Mouse (Mus musculus): Measurements from ENCODE around the gene Baiap2.

The Baiap2 gene

DNA sequence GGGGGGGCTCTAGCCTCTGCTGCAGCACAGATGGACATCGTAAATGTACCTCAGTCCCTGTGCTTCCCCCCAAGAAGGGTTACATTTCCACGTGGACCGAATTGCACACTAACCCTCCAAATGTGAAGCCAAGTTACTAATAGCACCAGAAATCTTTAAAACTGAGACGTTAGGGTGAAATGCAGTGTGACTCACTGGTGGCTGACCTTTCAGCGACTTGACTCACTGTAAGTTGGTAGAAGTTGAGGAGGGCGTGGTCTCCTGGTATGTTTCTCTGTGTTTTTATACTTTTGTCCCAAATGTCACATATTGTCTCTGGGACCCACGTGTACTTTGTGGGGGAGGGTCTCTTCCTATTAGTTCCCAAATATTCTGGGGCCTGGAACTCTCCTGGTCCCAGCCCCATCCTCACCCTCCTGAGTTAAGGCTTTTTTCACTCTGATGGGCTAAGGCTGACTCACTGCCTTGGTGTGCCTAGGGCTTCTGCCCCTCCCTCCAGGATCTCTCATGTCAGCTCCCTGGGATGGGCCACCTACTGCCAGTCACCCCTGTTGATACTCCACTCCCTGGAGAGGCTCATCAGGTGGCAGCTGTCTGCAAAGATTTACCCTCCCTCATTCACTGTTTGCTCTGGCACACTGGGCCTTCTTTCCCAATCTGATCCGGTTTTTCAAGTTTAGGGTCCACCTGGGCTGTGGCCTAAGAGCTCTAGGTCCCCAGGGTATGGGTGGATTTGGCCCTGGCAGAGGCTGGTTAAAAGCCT, 33.4 kb downstream of the Baiap2 start:
- peak; percentile 58 for DNase-seq (ENCODE audit: low read depth, low spot score)

DNA sequence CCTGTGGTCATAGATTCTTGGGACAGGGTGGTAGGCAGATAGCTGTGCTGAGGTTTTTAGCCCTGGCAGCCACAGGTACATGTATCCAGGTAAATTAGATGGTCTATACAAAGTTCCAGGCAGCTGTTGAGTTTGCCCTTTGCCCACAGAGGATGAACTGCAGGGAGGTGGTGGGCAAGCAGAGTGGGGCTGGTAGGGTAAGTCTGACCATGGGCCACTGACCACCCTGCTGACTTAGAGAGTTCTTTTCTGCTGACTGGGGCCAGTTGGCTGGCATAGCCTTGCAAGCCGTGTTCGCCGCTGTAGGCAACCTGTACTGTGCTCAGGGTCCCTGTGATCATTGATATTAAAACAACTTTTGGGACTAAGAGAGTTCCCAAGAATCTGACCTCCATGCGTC, 36.1 kb downstream of the Baiap2 start:
- no peak for DNase-seq (ENCODE audit: low read depth, low spot score)

DNA sequence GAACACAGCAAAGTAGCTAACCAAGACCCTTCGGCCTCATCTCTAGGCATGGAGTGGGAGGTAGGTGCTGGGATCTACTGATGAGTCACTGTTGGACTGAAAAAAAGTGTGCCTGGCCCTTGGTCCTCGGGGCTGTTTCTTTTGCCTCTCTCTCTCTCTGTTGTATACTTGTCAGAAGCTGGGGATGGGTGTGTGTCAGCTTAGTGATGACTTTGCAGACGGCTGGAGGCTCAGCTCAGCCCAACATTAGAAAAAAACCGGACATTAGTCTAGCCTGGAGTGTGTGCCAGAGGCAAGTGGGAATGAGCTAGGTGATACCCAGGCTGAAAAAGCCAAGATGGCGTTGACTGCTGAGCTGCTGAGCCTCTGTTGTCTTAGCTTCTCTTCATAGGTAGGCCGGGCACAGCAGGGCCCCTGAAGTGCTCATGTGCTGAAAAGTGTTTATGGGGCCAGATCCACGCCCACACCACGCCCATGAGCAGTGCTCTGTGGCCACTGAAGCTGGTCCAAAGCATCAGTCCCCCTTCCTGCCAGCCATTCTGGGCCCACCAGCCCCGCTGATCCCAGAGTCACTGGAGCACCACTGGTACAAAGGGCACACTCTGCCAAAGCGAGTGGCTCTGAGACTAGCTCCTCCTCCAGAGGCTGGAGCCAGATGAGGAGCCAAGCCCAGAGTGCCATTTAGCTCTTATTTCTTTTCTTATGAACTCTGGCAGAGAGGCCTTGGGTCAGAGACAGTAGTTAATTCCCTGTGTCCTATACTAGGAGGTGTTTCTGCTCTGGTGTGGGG, 37.2 kb downstream of the Baiap2 start:
- DNase-seq (ENCODE audit: low read depth, low spot score) = no peak

GRCm38 (mm10) chr11:119981769-119982168, 39.2 kb downstream of the Baiap2 start:
- no peak for DNase-seq (ENCODE audit: low read depth, low spot score)

DNA sequence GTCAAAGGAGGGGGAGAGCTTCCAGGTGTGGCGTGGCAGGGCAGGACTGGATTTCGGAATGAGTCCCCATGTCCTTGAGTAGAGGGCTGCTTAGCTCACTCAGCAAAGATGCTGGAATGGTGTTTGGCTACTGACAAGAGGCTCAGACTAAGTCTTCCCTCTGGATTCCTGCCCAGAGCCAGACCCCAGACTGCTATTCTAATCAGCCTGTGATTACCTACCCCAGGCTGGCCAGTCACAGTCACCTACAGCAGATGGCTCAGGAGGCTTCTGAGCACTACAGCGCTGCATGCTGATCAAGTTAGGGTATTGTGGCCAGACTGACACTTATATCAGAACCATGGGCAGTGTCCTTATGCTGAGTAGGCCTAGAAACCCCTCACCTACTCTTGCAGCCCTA, 39.7 kb downstream of the Baiap2 start:
- DNase-seq (ENCODE audit: low read depth, low spot score) = no peak

- no peak for DNase-seq (ENCODE audit: low read depth, low spot score)
Measured at GRCm38 (mm10) chr11:119983151-119983550, 40.6 kb downstream of the Baiap2 start.

DNA sequence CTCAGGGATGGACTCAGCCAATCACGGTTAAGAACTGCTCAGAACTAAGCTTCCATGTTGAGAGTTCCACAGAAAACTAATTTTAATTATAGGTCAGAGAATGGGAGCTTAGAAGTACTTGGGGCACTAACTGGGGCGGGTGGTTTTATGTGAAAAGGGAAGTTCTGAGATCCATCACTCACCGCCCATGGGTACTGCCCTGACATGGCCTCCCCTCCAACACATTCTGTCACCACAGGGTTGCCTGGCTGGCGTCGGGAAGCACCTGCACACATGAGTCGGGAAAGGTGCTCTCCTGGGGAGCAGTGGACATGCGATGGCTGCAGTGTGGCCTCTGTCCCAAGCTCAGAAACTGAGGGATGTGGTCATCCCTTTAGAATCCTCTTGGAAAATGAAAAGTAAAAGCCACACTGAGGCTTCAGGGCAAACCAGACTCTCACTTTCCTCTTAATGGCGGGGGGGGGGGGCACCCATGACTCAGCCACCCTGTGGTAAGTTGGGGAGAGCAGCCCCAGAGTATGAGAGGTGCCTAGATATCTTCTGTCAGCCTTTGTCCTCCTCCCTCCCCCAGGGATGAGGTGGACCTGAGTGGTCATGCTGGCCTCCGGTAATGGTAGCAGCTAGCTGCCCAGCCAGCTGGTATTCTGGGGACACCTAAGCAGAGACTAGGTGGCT, 44.3 kb downstream of the Baiap2 start:
- DNase-seq (ENCODE audit: low read depth, low spot score) = no peak

- DNase-seq (ENCODE audit: low read depth, low spot score) = peak; percentile 29
Measured at GRCm38 (mm10) chr11:119987876-119988275, 45.3 kb downstream of the Baiap2 start.

DNA sequence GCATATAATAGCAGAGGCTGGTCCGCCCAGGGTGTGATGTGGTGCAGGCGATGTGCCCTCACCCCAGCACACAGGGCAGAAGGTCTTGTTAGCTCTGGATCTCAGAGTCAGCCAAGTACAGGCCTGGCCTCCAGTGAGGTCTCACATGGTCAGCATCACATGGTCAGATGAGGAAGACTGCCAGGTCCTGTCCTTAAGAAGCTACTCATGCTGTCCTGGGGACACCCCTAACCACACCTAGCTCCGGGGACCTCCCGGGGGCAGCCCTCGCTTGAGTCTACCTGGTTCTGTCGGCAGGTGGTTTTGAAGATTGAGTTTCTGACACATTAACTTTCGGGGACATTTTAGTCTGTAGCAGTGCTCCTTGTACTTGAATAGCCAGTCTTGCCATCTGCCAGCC, 45.8 kb downstream of the Baiap2 start:
- DNase-seq (ENCODE audit: low read depth, low spot score) = peak; percentile 63

GRCm38 (mm10) chr11:119989115-119989564, 46.6 kb downstream of the Baiap2 start:
- peak; percentile 94 for DNase-seq (ENCODE audit: low read depth, low spot score)

GRCm38 (mm10) chr11:119990658-119991337, 48.2 kb downstream of the Baiap2 start:
- DNase-seq (ENCODE audit: low read depth, low spot score) = peak; percentile 86

GRCm38 (mm10) chr11:119991338-119991678, 48.7 kb downstream of the Baiap2 start:
- peak; percentile 96 for DNase-seq (ENCODE audit: low read depth, low spot score)

- no peak for DNase-seq (ENCODE audit: low read depth, low spot score)
Measured at GRCm38 (mm10) chr11:119997351-119997750, 54.8 kb downstream of the Baiap2 start.

DNA sequence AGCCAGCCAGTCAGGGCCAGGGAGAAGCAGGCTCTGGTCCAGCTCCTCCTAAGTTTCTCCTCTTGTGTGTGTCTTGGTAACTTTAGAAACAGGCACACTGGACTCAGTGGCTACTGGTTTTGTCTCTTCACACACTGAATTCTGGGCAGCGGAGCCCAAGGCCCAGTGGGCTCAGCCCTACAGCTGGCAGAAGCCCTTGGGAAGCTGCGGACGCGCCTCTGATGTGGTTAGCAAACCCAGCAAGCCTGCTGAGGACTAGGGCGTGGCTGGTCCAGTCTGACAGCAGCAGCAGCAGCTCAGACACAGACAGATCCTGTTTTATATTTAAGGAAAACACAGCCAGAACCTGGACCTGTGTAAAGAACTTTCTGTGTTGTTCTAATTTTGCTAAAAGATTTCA, 59.5 kb downstream of the Baiap2 start:
- no peak for DNase-seq (ENCODE audit: low read depth, low spot score)

GRCm38 (mm10) chr11:120002634-120003220, 60.2 kb downstream of the Baiap2 start:
- DNase-seq (ENCODE audit: low read depth, low spot score) = no peak

DNA sequence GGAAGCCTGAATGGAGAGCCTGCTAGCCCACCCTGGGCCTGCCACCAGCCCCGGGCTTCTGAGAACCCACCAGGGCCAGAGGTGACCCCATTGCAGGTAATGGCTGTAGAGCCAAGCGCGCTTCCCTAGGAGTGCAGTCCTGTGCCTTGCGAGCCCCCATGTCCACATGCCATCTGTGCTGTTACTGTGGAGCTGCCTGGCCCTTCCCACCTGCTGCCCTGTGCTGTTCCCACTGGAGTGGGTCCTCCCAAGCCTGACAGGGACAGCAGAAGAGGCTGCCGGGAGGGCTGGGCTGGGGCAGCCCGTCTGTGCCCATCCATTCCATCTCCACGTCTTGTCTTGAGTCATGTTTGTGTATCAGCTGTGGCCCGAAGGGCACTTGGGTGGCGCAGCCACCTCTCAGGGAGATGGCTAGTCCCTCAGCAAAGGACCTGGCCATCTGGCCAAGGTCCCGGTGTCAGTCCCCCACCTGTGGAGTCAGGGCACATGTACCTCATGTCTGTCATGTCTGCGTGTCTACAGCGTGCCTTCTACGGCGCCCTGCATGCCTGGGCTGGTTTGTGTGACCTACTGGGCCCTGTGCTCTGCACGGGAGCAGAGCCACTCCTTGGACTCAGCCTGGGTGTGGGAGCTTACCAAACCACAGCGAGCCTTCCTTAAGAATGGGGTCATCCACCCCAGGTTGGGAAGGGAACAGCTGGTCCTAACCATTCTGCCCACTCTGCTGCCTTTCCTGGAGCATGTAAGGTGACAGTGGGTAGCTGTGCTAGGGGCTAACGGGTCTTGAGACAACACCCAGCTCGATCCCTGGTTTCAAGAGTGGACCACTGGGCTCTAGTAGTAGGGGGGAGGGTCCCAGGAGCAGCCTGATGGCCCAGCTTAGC, 63.1 kb downstream of the Baiap2 start:
- peak; percentile 53 for DNase-seq (ENCODE audit: low read depth, low spot score)

DNA sequence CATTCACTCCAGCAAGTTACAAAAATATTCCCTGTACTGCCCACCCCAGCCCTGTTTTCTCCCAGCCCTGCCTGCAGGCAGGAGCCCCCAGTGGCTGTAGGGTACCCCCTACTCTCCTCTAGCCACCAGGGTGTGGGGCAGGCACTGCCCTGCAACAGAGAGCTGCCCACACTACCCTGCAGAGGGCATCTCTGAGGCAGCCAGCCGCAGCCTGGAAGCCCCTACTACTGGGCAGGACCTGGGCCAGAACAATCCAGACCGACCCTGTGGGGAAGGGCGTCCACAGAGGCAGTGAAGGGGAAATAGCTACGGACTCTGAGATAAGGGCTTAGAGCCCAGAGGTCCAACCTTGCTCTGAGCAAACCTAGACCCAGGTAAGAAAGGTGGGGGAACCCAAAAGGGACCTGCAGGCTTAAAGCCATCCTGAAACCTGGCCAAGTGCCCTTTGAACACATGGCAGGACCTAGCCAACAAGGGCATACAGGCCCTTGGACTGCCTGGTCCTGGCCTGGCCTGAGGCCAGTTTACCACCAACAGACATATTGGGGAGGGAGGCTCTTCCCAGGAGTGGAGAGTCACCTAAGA, 65.0 kb downstream of the Baiap2 start:
- no peak for DNase-seq (ENCODE audit: low read depth, low spot score)

DNA sequence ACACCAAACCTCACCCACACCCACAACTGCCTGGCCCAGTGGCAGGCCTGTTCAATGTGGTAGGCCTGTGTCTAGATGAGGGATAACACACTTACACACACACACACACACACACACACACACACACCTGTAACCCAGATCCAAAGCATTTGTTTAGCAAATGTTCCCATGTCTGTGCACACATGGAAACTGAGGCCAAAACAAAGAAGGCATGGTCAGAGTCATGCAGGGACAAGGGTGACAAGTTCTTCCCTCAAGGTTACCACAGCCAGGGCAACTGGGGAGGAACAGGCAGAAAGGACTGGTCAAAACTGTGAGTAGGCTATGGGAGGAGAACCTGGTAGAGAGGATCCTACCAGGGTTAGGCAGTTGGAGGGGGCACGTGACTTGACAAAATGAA, 65.9 kb downstream of the Baiap2 start:
- DNase-seq (ENCODE audit: low read depth, low spot score) = no peak

- no peak for DNase-seq (ENCODE audit: low read depth, low spot score)
Measured at GRCm38 (mm10) chr11:120008956-120009355, 66.4 kb downstream of the Baiap2 start.

DNA sequence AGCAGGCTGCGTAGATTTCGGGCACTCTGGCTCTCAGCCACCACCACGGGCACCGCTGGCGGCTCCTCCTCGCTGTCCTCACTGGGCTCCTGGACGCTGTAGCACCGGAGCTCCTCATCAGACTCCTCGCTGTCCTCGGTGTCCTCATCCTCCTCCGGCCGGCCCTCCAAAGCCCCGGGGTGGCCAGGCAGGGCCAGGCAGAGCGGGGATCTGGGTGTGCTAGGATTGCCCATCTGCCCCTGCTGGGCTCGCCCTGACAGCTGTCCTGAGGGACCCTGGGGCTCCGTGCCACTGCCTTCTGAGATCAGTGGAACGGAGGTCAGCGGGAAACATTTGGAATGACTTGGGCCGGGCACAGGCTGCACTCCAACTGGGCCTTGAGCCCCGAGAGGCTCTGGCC, 67.4 kb downstream of the Baiap2 start:
- no peak for DNase-seq (ENCODE audit: low read depth, low spot score)

Measured in brain, adult 2 months (tissue).